Mouse (Mus musculus): ENCODE measurements around the gene Palm2.

- TF ChIP-seq CTCF (conservative IDR thresholded peaks at IDR 0.05; ENCODE audit: insufficient read depth, insufficient read length, low read depth, low read length), result no peak
- no peak for TF ChIP-seq POLR2A (IDR thresholded peaks at IDR 0.05; ENCODE audit: low read depth, low read length)
Observed at GRCm38 (mm10) chr4:57600685-57601457, 166.8 kb downstream of the Palm2 start.
